Mouse (Mus musculus) spleen, adult 2 months (tissue): ENCODE data around the gene Gm8127.
"Not testable (repeated sequence)": the region's sequence is repeated elsewhere in the genome, so short reads cannot be mapped to it uniquely, and the experiment has no call there.

ENCODE experiments used
- CTCF ChIP-seq: fragments of 200-500 bp; IDR thresholded peaks from 2 replicates; pipeline ENCODE4 v1.5.1; 2011; ENCODE audit warnings: mild to moderate bottlenecking, inconsistent platforms; ENCODE audit not compliant: insufficient read depth, insufficient read length, insufficient replicate concordance; ENCODE audit errors: extremely low read depth
- POLR2A ChIP-seq: fragments of 200-500 bp; IDR thresholded peaks from 2 replicates; pipeline ENCODE4 v1.6.1; 2011; ENCODE audit warnings: low read depth, low read length, inconsistent platforms

DNA sequence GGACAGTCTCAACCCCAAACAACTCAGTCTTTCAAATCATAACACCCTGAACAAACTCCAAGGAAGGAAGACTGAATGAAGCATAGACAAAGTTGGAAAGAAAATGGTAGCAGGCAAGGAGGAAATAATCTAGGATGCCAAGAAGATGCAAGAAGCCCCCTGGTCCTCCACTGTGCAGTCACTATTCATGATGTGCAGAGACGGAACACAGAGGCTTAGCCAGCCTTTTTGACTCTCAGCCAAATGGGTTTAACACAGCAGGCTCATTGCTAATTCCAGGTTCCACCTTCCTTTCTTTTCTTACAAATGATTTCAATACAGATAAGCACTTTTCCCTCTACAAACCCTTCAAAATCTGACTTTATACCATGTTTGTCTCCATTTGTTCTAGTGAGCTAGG is 20.5 kb downstream of the Gm8127 start:
- not testable (repeated sequence) for TF ChIP-seq CTCF, POLR2A
